Mouse (Mus musculus): ENCODE measurements at regions not wholly inside any gene's neighbourhood (a gene's known extent, or its start where the extent isn't known, plus 50 kb on each side); places are given as distances from the start of the nearest gene placed in this dataset.
A peak's percentile ranks its signal among the peaks of the same experiment; 100 is the strongest.

- DNase-seq (ENCODE audit: low spot score), result peak; percentile 24
Observed at GRCm38 (mm10) chrX:169554359-169554758, 130.6 kb upstream of the Mid1 start.

GRCm38 (mm10) chrX:169552851-169553250, 132.1 kb upstream of the Mid1 start:
- DNase-seq (ENCODE audit: low spot score), result no peak

- DNase-seq (ENCODE audit: low spot score), result no peak
Observed at GRCm38 (mm10) chrX:169544037-169544436, 141.0 kb upstream of the Mid1 start.

- no peak for DNase-seq (ENCODE audit: low spot score)
Observed at GRCm38 (mm10) chrX:169508229-169508628, 176.8 kb upstream of the Mid1 start.

GRCm38 (mm10) chrX:169493577-169493976, 173.4 kb upstream of the Hccs start:
- no peak for DNase-seq (ENCODE audit: low spot score)

GRCm38 (mm10) chrX:169473518-169473917, 153.3 kb upstream of the Hccs start:
- DNase-seq (ENCODE audit: low spot score), result no peak

- no peak for DNase-seq (ENCODE audit: low spot score)
Observed at GRCm38 (mm10) chrX:169470715-169471114, 150.5 kb upstream of the Hccs start.

GRCm38 (mm10) chrX:169450159-169450558, 130.0 kb upstream of the Hccs start:
- no peak for DNase-seq (ENCODE audit: low spot score)

GRCm38 (mm10) chrX:169439546-169439945, 119.4 kb upstream of the Hccs start:
- no peak for DNase-seq (ENCODE audit: low spot score)

- peak; percentile 51 for DNase-seq (ENCODE audit: low spot score)
Observed at GRCm38 (mm10) chrX:169438626-169439025, 118.5 kb upstream of the Hccs start.

GRCm38 (mm10) chrX:169433903-169434302, 113.7 kb upstream of the Hccs start:
- DNase-seq (ENCODE audit: low spot score), result peak; percentile 32

GRCm38 (mm10) chrX:169396825-169397224, 76.7 kb upstream of the Hccs start:
- DNase-seq (ENCODE audit: low spot score), result no peak

GRCm38 (mm10) chrX:169386640-169387039, 66.5 kb upstream of the Hccs start:
- DNase-seq (ENCODE audit: low spot score), result no peak

Measured in adipocyte (in vitro differentiated cells).